Mouse (Mus musculus): ENCODE results near the gene Ppard. TPM values are rescaled to one million over a fixed set of nuclear protein-coding genes. Genes with fewer than 3 reads are reported as not detected.
A peak's percentile ranks its signal among the peaks of the same experiment; 100 is the strongest.
"Not testable (repeated sequence)": the region's sequence is repeated elsewhere in the genome, so short reads cannot be mapped to it uniquely, and the experiment has no call there.

Gene Ppard
- polyA plus RNA-seq, 1 experiment: 24.2 TPM

DNA sequence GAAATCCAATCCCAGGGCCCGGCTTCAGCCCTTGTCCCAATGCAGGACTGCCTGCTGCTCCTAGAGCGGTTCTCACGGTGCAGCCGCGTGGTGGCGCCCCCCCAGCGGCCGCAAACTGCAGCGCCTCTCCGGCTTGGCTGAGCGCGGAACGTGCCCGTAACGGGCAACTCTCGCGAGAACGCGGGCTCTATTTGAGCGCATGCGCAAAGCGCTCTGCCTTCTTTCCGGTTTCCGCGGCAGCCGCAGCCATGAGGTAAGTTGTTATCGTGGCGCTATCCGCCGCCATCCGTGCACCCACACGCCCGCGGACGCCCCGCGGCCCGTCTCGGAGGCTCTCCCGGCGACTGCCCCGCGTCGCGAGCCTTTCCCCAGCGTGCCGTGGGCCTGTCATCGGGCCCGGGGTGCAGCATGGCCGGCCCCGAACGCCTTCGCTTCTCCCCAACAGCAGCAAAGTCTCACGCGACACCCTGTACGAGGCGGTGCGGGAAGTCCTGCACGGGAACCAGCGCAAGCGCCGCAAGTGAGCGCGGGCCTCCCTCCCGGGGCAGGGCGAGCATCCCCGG, 95.9 kb downstream of the Ppard start, which contains the start of gene Rpl10a:
Rpl10a (plus strand) TSS at position 106 of the 563 bp plus-strand sequence.
- peak within 1 kb of the TSS; percentile 74 for H3K4me3 ChIP-seq (ENCODE audit: insufficient read depth, low read length)
- peak within 1 kb of the TSS; percentile 88 for H3K27ac ChIP-seq (ENCODE audit: insufficient read depth, low read length)
- TF ChIP-seq CTCF (IDR thresholded peaks at IDR 0.05; ENCODE audit: extremely low read depth, insufficient read depth, low read length) (peak; percentile 44), POLR2A (IDR thresholded peaks at IDR 0.05; ENCODE audit: extremely low read depth, insufficient read depth, low read length) (peak; percentile 94)
- peaks cover 4% of the 10 kb centered on the region for H3K4me1 ChIP-seq (ENCODE audit: control insufficient read depth, insufficient read depth, low read length)

DNA sequence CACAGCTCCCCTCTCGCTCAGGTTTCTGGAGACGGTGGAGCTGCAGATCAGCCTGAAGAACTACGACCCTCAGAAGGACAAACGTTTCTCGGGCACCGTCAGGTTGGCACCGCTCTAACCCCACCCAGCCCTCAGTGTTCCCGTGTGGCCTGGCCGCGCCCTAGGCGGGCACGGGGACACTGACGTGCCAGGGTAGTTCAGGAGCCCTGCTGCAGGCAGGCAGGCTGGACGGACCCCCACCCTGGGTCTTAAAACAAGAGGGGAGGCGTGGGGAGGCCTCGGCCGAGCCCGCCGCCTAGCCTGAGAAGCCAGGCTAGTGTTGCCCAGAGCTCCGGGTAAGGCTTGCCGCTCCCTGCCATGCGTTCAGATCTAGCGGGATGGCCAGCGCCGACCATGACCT, 96.4 kb downstream of the Ppard start:
- TF ChIP-seq POLR2A (IDR thresholded peaks at IDR 0.05; ENCODE audit: extremely low read depth, insufficient read depth, low read length) (no peak), CTCF (IDR thresholded peaks at IDR 0.05; ENCODE audit: extremely low read depth, insufficient read depth, low read length) (no peak)
- peak overlapping the region; percentile 60; the same call in 1 of the 2 replicates for H3K27ac ChIP-seq (ENCODE audit: insufficient read depth, low read length)
- peaks cover 6% of the 10 kb centered on the region for H3K4me1 ChIP-seq (ENCODE audit: control insufficient read depth, insufficient read depth, low read length)
- peak overlapping the region; percentile 74 for H3K4me3 ChIP-seq (ENCODE audit: insufficient read depth, low read length)

DNA sequence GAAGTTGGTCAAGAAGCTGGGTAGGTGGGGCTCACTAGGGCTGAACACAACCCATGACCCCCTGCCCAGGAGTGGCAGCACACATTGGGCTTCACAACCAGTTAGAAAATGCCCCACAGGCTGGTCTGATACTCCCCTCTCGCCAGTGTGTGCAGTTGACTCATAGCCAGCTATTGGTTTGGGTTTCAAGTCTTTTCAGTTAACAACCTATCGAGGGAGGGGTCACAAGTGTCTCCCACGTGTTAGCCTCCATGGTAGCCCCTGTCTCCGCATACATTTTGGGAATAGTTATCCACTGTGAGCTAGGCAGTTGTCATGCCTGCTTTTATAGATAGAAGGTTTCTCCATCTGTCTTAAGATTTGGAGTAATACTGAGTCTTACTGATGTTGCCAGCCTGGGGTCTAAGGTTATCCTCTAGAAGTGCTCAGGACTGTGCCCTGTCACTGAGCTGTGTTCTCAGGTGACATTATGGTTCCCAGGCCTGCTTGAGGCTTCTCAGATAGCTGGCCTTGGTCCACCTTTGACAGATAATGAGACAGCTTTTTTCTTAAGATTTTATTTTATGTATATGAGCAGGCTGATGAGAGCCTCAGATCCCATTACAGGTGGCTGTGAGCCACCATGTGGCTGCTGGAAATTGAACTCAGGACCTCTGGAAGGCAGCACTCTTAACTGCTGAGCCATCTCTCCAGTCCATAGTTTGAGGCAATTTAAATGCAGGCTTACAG, 97.2 kb downstream of the Ppard start:
- H3K27ac ChIP-seq (ENCODE audit: insufficient read depth, low read length): no peak overlapping the region
- H3K4me1 ChIP-seq (ENCODE audit: control insufficient read depth, insufficient read depth, low read length): peaks cover 6% of the 10 kb centered on the region
- peak overlapping the region; percentile 74; the same call in 1 of the 2 replicates for H3K4me3 ChIP-seq (ENCODE audit: insufficient read depth, low read length)
- no peak for TF ChIP-seq POLR2A (IDR thresholded peaks at IDR 0.05; ENCODE audit: extremely low read depth, insufficient read depth, low read length)
- no peak for TF ChIP-seq CTCF (IDR thresholded peaks at IDR 0.05; ENCODE audit: extremely low read depth, insufficient read depth, low read length)

DNA sequence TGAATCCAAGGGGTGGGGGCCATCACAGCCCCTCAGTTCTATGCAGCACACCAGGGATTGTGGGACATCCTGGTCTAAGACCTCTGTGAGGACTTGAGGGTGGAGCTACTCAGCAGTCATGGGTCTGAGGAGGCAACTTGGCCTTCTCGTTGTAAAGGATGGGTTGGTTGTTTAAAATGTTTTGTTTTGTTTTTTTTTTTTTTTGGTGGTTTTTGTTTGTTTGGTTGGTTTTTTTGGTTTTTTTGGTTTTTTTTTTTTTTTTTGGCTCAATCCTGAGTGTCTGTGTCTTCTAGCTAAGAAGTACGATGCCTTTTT, 97.7 kb downstream of the Ppard start:
- no peak overlapping the region for H3K27ac ChIP-seq (ENCODE audit: insufficient read depth, low read length)
- no peak overlapping the region for H3K4me3 ChIP-seq (ENCODE audit: insufficient read depth, low read length)
- no peak for TF ChIP-seq CTCF (IDR thresholded peaks at IDR 0.05; ENCODE audit: extremely low read depth, insufficient read depth, low read length)
- no peak for TF ChIP-seq POLR2A (IDR thresholded peaks at IDR 0.05; ENCODE audit: extremely low read depth, insufficient read depth, low read length)
- peaks cover 6% of the 10 kb centered on the region for H3K4me1 ChIP-seq (ENCODE audit: control insufficient read depth, insufficient read depth, low read length)

- not testable (repeated sequence) for H3K4me1 ChIP-seq (ENCODE audit: control insufficient read depth, insufficient read depth, low read length); H3K4me3 ChIP-seq (ENCODE audit: insufficient read depth, low read length); H3K27ac ChIP-seq (ENCODE audit: insufficient read depth, low read length)
Observed at GRCm38 (mm10) chr17:28330590-28330989, 98.1 kb downstream of the Ppard start.

DNA sequence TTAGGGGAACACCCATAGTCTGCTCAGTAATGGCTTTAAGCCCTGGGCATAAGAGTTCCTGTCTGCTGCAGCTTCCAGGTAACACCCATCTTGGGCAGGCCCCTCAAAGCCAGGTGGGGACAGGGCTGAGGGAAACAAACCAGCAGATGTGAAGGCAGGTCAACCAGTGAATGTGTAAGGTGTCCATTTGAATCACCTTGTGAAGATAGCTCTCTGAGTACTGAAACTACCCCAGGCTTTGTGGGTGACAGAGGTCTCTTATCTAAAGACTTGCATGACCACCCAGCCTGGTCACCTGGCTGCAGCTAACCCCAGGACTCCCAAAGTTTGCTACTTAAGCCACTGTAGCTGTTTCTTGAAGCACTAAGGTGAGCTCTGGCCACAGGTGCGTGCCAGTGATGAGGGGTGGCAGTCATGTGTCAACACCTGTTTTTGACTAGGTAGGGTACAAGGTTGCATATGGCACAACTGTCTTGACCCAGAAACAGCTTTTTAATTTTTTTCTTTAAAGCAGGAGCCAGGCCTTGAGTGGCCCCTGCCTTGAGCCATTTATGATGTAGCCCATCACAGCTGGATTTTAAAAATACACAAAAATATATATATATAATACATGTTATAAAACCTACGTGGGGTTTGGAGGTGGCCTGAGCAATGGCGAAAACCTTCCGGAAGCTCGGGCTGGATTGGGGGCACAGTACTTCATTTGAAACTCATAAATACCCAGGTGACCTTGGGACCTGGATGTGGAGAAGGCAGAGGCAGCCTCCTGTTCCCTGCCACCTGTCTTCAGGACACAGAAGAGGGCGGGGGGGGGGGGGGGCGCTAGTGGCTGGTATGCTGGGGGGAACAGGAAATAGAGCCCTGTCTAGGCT, 99.0 kb downstream of the Ppard start:
- TF ChIP-seq CTCF (IDR thresholded peaks at IDR 0.05; ENCODE audit: extremely low read depth, insufficient read depth, low read length) (no peak), POLR2A (IDR thresholded peaks at IDR 0.05; ENCODE audit: extremely low read depth, insufficient read depth, low read length) (0 out of 2 replicates have a peak, but pooled peaks have one; percentile 21)
- Histone ChIP-seq H3K4me3 (ENCODE audit: insufficient read depth, low read length) (no peak overlapping the region), H3K4me1 (ENCODE audit: control insufficient read depth, insufficient read depth, low read length) (peaks cover 6% of the 10 kb centered on the region), H3K27ac (ENCODE audit: insufficient read depth, low read length) (no peak overlapping the region)

GRCm38 (mm10) chr17:28332113-28332914, 99.8 kb downstream of the Ppard start:
- TF ChIP-seq POLR2A (IDR thresholded peaks at IDR 0.05; ENCODE audit: extremely low read depth, insufficient read depth, low read length) (no peak), CTCF (IDR thresholded peaks at IDR 0.05; ENCODE audit: extremely low read depth, insufficient read depth, low read length) (no peak)
- Histone ChIP-seq H3K4me3 (ENCODE audit: insufficient read depth, low read length) (no peak overlapping the region), H3K4me1 (ENCODE audit: control insufficient read depth, insufficient read depth, low read length) (peaks cover 6% of the 10 kb centered on the region), H3K27ac (ENCODE audit: insufficient read depth, low read length) (no peak overlapping the region)

- Histone ChIP-seq H3K27ac (ENCODE audit: insufficient read depth, low read length) (no peak overlapping the region), H3K4me1 (ENCODE audit: control insufficient read depth, insufficient read depth, low read length) (peaks cover 2% of the 10 kb centered on the region), H3K4me3 (ENCODE audit: insufficient read depth, low read length) (no peak overlapping the region)
- TF ChIP-seq CTCF (IDR thresholded peaks at IDR 0.05; ENCODE audit: extremely low read depth, insufficient read depth, low read length): no peak
- no peak for TF ChIP-seq POLR2A (IDR thresholded peaks at IDR 0.05; ENCODE audit: extremely low read depth, insufficient read depth, low read length)
Observed at GRCm38 (mm10) chr17:28332915-28333546, 100.5 kb downstream of the Ppard start.

GRCm38 (mm10) chr17:28335267-28335666, 102.8 kb downstream of the Ppard start:
- no peak for TF ChIP-seq CTCF (IDR thresholded peaks at IDR 0.05; ENCODE audit: extremely low read depth, insufficient read depth, low read length)
- no peak for TF ChIP-seq POLR2A (IDR thresholded peaks at IDR 0.05; ENCODE audit: extremely low read depth, insufficient read depth, low read length)
- H3K4me1 ChIP-seq (ENCODE audit: control insufficient read depth, insufficient read depth, low read length): peaks cover 2% of the 10 kb centered on the region
- no peak overlapping the region for H3K4me3 ChIP-seq (ENCODE audit: insufficient read depth, low read length)
- H3K27ac ChIP-seq (ENCODE audit: insufficient read depth, low read length): no peak overlapping the region

Measured in cortical plate, adult 2 months (tissue).